In genomic region chr4:101292736-101293541, GRCm38 (mm10) we compare ENCODE assay signal across 8 mouse cellular contexts. TPM values are rescaled to one million over a fixed set of nuclear protein-coding genes. Genes with fewer than 3 reads are reported as not detected.
DNase-seq lines count a peak whose midpoint lies in the region; ATAC-seq and TF ChIP-seq lines count a peak whose summit lies in the region.

No protein-coding gene starts in this region.

- no peaks in the 10 kb centered on the region for H3K36me3 ChIP-seq in embryonic facial prominence, embryonic 10.5 days (replicated peaks)
- no peaks in the 10 kb centered on the region for H3K36me3 ChIP-seq in kidney, adult 2 months (ENCODE audit: control insufficient read depth, insufficient read depth, low read length)
- H3K36me3 ChIP-seq in lung, embryonic 15.5 days = no peaks in the 10 kb centered on the region
- H3K36me3 ChIP-seq in neural tube, embryonic 15.5 days = no peaks in the 10 kb centered on the region

- H3K27me3 ChIP-seq in embryonic facial prominence, embryonic 10.5 days (replicated peaks; ENCODE audit: low read depth, poor library complexity, severe bottlenecking) = peaks cover 73% of the 10 kb centered on the region
- H3K27me3 ChIP-seq in kidney, adult 2 months (replicated peaks; ENCODE audit: control insufficient read depth, insufficient read depth, low read length) = no peaks in the 10 kb centered on the region
- peaks cover 3% of the 10 kb centered on the region; the same call in 1 of the 2 replicates for H3K27me3 ChIP-seq in lung, embryonic 15.5 days
- H3K27me3 ChIP-seq in neural tube, embryonic 15.5 days (replicated peaks) = peaks cover 39% of the 10 kb centered on the region

- H3K9ac ChIP-seq in lung, embryonic 15.5 days = peak overlapping the region; percentile 50
- H3K9ac ChIP-seq in neural tube, embryonic 15.5 days (replicated peaks) = peak overlapping the region; percentile 34; the same call in 1 of the 2 replicates

- peak; percentile 40 for ATAC-seq in lung, embryonic 15.5 days (ENCODE audit: borderline replicate concordance, extremely low read depth, low FRiP score, low TSS enrichment)
- peak; percentile 48 for ATAC-seq in neural tube, embryonic 15.5 days (ENCODE audit: low FRiP score)

- peak; percentile 72 for DNase-seq in CD4-positive helper T cell, adult 2 months (ENCODE audit: low read depth, low spot score)
- peak; percentile 72 to 78 for DNase-seq in adrenal gland, adult 18-20 months (ENCODE audit: low spot score in 2 of 2)
- DNase-seq in embryonic facial prominence, embryonic 10.5 days (ENCODE audit: low spot score) = peak; percentile 58
- DNase-seq in heart, adult 9 months (ENCODE audit: low spot score in 2 of 2) = peak; percentile 78 to 82
- peak; percentile 85 for DNase-seq in kidney, adult 2 months
- DNase-seq in thymus, postnatal 0 days (ENCODE audit: low spot score) = peak; percentile 53

- peak overlapping the region; percentile 45; the same call in 1 of the 2 replicates for H3K27ac ChIP-seq in embryonic facial prominence, embryonic 10.5 days (replicated peaks)
- peak overlapping the region; percentile 94 for H3K27ac ChIP-seq in kidney, adult 2 months (ENCODE audit: insufficient read depth, low read depth, low read length)
- peak overlapping the region; percentile 92 for H3K27ac ChIP-seq in lung, embryonic 15.5 days
- no peak overlapping the region for H3K27ac ChIP-seq in neural tube, embryonic 15.5 days (replicated peaks)

- peaks cover 20% of the 10 kb centered on the region for H3K4me1 ChIP-seq in embryonic facial prominence, embryonic 10.5 days
- peaks cover 15% of the 10 kb centered on the region for H3K4me1 ChIP-seq in kidney, adult 2 months (ENCODE audit: control insufficient read depth, insufficient read depth, low read length)
- peaks cover 23% of the 10 kb centered on the region for H3K4me1 ChIP-seq in lung, embryonic 15.5 days
- peaks cover 18% of the 10 kb centered on the region for H3K4me1 ChIP-seq in neural tube, embryonic 15.5 days

- peak overlapping the region; percentile 66 for H3K4me3 ChIP-seq in embryonic facial prominence, embryonic 10.5 days
- peak overlapping the region; percentile 54 for H3K4me3 ChIP-seq in kidney, adult 2 months (ENCODE audit: insufficient read depth, low read depth, low read length)
- H3K4me3 ChIP-seq in lung, embryonic 15.5 days = peak overlapping the region; percentile 46
- H3K4me3 ChIP-seq in neural tube, embryonic 15.5 days (replicated peaks) = peak overlapping the region; percentile 39

- no peak for TF ChIP-seq POLR2A in kidney, adult 2 months (IDR thresholded peaks at IDR 0.05; ENCODE audit: low read depth, low read length)

- WGBS in embryonic facial prominence, embryonic 10.5 days = under 1% methylated on average over 49 of the region's 49 CpGs
- 3% methylated on average over 49 of the region's 49 CpGs for WGBS in kidney, adult 2 months
- 1% methylated on average over 49 of the region's 49 CpGs for WGBS in lung, embryonic 15.5 days
- WGBS in neural tube, embryonic 15.5 days = 1% methylated on average over 49 of the region's 49 CpGs

- H3K4me2 ChIP-seq in lung, embryonic 15.5 days = peak overlapping the region; percentile 90
- peak overlapping the region; percentile 72 for H3K4me2 ChIP-seq in neural tube, embryonic 15.5 days

- no peaks in the 10 kb centered on the region for H3K9me3 ChIP-seq in embryonic facial prominence, embryonic 10.5 days
- no peaks in the 10 kb centered on the region for H3K9me3 ChIP-seq in lung, embryonic 15.5 days
- H3K9me3 ChIP-seq in neural tube, embryonic 15.5 days (replicated peaks) = no peaks in the 10 kb centered on the region

- TF ChIP-seq CTCF in kidney, adult 2 months (conservative IDR thresholded peaks at IDR 0.05; ENCODE audit: insufficient read depth, insufficient read length, low read depth, low read length) = no peak

RNA-seq across cellular contexts. Expression of gene Jak1, which starts 27.9 kb away (rescaled TPM):
- 100 to 1,000 TPM; 111 to 141 TPM for total RNA-seq in adrenal gland, adult 18-20 months (2021)
- 47.6 and 49.0 TPM in 2 replicates for polyA plus RNA-seq in embryonic facial prominence, embryonic 10.5 days (2016; fragmentation: Nextera tagmentation; extraction: Ambion mirVana)
- polyA plus RNA-seq in kidney, adult 2 months (2012; rRNA removed) = 38.5 and 46.5 TPM in 2 replicates
- 75.1 and 84.6 TPM in 2 replicates for polyA plus RNA-seq in lung, embryonic 15.5 days (2015; fragmentation: Nextera tagmentation; extraction: Ambion mirVana)
- 85.2 and 95.6 TPM in 2 replicates for polyA plus RNA-seq in neural tube, embryonic 15.5 days (2015; fragmentation: Nextera tagmentation; extraction: Ambion mirVana)
- polyA plus RNA-seq in thymus, postnatal 0 days (2015; fragmentation: Nextera tagmentation; extraction: Ambion mirVana) = 146 and 151 TPM in 2 replicates
